Mouse (Mus musculus) heart, adult 2 months (tissue): ENCODE results near the gene Aldh16a1.

Experiments
- CTCF ChIP-seq: fragments of 200-600 bp; IDR thresholded peaks from 2 replicates; pipeline ENCODE4 v1.8.1; 2022; ENCODE audit warnings: antibody characterized with exemption, mild to moderate bottlenecking, moderate library complexity
- EP300 ChIP-seq: fragments of 200-500 bp; IDR thresholded peaks from 2 replicates; pipeline ENCODE4 v1.6.1; 2011; ENCODE audit warnings: low read depth, low read length, control low read depth; ENCODE audit not compliant: insufficient read depth

DNA sequence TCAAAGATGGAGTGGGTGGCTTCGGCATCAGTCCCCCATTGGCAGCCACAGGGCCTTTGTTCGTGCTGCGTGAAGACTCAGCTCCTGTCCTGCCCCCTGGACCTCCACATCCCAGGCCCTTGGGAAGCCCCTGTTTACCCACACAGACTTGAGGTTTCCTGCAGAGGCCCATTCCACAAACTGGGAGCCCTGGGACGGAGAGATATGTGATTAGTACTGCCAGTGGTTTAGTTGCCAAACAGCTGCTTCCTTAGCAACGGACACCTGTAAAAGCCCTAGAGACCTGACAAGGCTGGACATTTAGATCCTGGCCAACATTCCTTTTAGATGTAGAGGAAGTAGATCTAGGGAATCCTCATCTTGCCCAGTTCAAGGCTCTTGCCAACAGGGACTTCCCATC is 12.5 kb downstream of the Aldh16a1 start:
- TF ChIP-seq CTCF (no peak), EP300 (no peak)
